Mouse (Mus musculus) limb, embryonic 12.5 days (tissue): ENCODE measurements around the gene Brca2. TPM values are rescaled to one million over a fixed set of nuclear protein-coding genes. Genes with fewer than 3 reads are reported as not detected.

Experiments used
- ATAC-seq: fragments of 200-750 bp; cut with Nextera tagmentation; 2 replicates; pipeline ENCODE4 v1.8.0; 2017; ENCODE audit warnings: low read depth, moderate TSS enrichment; ENCODE audit not compliant: insufficient number of reproducible peaks, insufficient read depth, low FRiP score, low TSS enrichment
- H3K27ac ChIP-seq: fragments of 300-500 bp; sonication (generic); 2 replicates; pipeline ENCODE4 v1.5.1; 2016; ENCODE audit warnings: mild to moderate bottlenecking, moderate library complexity
- H3K27me3 ChIP-seq: fragments of 300-500 bp; sonication (generic); 2 replicates; pipeline ENCODE4 v1.6.1; 2016; ENCODE audit warnings: mild to moderate bottlenecking, moderate library complexity
- H3K36me3 ChIP-seq: fragments of 300-500 bp; sonication (generic); 2 replicates; pipeline ENCODE4 v1.6.1; 2016; ENCODE audit warnings: mild to moderate bottlenecking, moderate library complexity
- H3K4me1 ChIP-seq: fragments of 300-500 bp; sonication (generic); replicated peaks from 2 replicates; pipeline ENCODE4 v1.6.1; 2016
- H3K4me2 ChIP-seq: fragments of 300-500 bp; sonication (generic); 2 replicates; pipeline ENCODE4 v1.6.1; 2016; ENCODE audit warnings: mild to moderate bottlenecking, moderate library complexity
- H3K4me3 ChIP-seq: fragments of 300-500 bp; sonication (generic); replicated peaks from 2 replicates; pipeline ENCODE4 v1.5.1; 2016; ENCODE audit warnings: mild to moderate bottlenecking
- H3K9ac ChIP-seq: fragments of 300-500 bp; sonication (generic); replicated peaks from 2 replicates; pipeline ENCODE4 v1.6.1; 2016; ENCODE audit warnings: mild to moderate bottlenecking, moderate library complexity
- H3K9me3 ChIP-seq: fragments of 300-500 bp; sonication (generic); 2 replicates; pipeline ENCODE4 v1.6.1; 2016; ENCODE audit warnings: mild to moderate bottlenecking, moderate library complexity
- WGBS: fragments of 180-500 bp; shearing (Covaris S2); methylation state at CpG from one replicate; pipeline ENCODE4 v1.1.7; 2016; 5-methylcytosine and 5-hydroxymethylcytosine counted together
- polyA plus RNA-seq: library from polyadenylated mRNA; unstranded; fragments of >200 nt; fragmentation: Nextera tagmentation; extraction: Ambion mirVana; gene quantifications from 2 replicates; pipeline ENCODE4 v1.2.1, GENCODE M21; 2016

Brca2 gene
- polyA plus RNA-seq, 1 experiment from 2014 or later = 35.1 TPM

GRCm38 (mm10) chr5:150566226-150566625 lies 43.8 kb downstream of the Brca2 start:
- H3K27me3 ChIP-seq = no peaks in the 10 kb centered on the region
- H3K36me3 ChIP-seq = peaks cover 76% of the 10 kb centered on the region
- ATAC-seq = no peak
- no peak overlapping the region for H3K27ac ChIP-seq
- H3K4me2 ChIP-seq = no peak overlapping the region
- H3K9ac ChIP-seq = no peak overlapping the region
- WGBS = 83% methylated on average over 3 of the region's 3 CpGs
- H3K9me3 ChIP-seq = no peaks in the 10 kb centered on the region
- no peaks in the 10 kb centered on the region for H3K4me1 ChIP-seq
- H3K4me3 ChIP-seq = no peak overlapping the region

- 88% methylated on average over 5 of the region's 5 CpGs for WGBS
- ATAC-seq = no peak
- no peak overlapping the region for H3K4me3 ChIP-seq
- H3K9ac ChIP-seq = no peak overlapping the region
- no peaks in the 10 kb centered on the region for H3K27me3 ChIP-seq
- H3K4me1 ChIP-seq = no peaks in the 10 kb centered on the region
- peaks cover 73% of the 10 kb centered on the region for H3K36me3 ChIP-seq
- H3K9me3 ChIP-seq = no peaks in the 10 kb centered on the region
- no peak overlapping the region for H3K4me2 ChIP-seq
- no peak overlapping the region for H3K27ac ChIP-seq
These were observed 44.5 kb downstream of the Brca2 start for GRCm38 (mm10) chr5:150566971-150567370.

GRCm38 (mm10) chr5:150570496-150571219 lies 48.2 kb downstream of the Brca2 start:
- WGBS = 93% methylated on average over 11 of the region's 11 CpGs
- no peaks in the 10 kb centered on the region for H3K27me3 ChIP-seq
- peaks cover 54% of the 10 kb centered on the region for H3K36me3 ChIP-seq
- no peak overlapping the region for H3K4me2 ChIP-seq
- H3K9me3 ChIP-seq = no peaks in the 10 kb centered on the region
- H3K4me3 ChIP-seq = no peak overlapping the region
- H3K4me1 ChIP-seq = no peaks in the 10 kb centered on the region
- no peak overlapping the region for H3K27ac ChIP-seq
- no peak overlapping the region for H3K9ac ChIP-seq
- ATAC-seq = no peak

GRCm38 (mm10) chr5:150574403-150574802 lies 52.0 kb downstream of the Brca2 start:
- no peak for ATAC-seq

GRCm38 (mm10) chr5:150574885-150575284 lies 52.5 kb downstream of the Brca2 start:
- Histone ChIP-seq H3K27ac (no peak overlapping the region), H3K27me3 (no peaks in the 10 kb centered on the region), H3K4me1 (peaks cover 7% of the 10 kb centered on the region; the same call in 1 of the 2 replicates), H3K9me3 (no peaks in the 10 kb centered on the region), H3K9ac (no peak overlapping the region), H3K4me3 (no peak overlapping the region), H3K36me3 (peaks cover 21% of the 10 kb centered on the region; the same call in 1 of the 2 replicates), H3K4me2 (no peak overlapping the region)
- ATAC-seq = no peak
- 82% methylated on average over 5 of the region's 5 CpGs for WGBS

More at GRCm38 (mm10) chr5:150574403-150574802, 52.0 kb downstream of the Brca2 start:
- Histone ChIP-seq H3K9ac (no peak overlapping the region), H3K9me3 (no peaks in the 10 kb centered on the region), H3K4me3 (no peak overlapping the region), H3K27me3 (no peaks in the 10 kb centered on the region), H3K4me2 (no peak overlapping the region), H3K4me1 (peaks cover 7% of the 10 kb centered on the region; the same call in 1 of the 2 replicates), H3K27ac (no peak overlapping the region), H3K36me3 (peaks cover 24% of the 10 kb centered on the region)
- 94% methylated on average over 3 of the region's 3 CpGs for WGBS

- ATAC-seq = no peak
- Histone ChIP-seq H3K9me3 (no peaks in the 10 kb centered on the region), H3K36me3 (peaks cover 9% of the 10 kb centered on the region; the same call in 1 of the 2 replicates), H3K27ac (no peak overlapping the region), H3K4me3 (no peak overlapping the region), H3K4me2 (no peak overlapping the region), H3K4me1 (peaks cover 7% of the 10 kb centered on the region; the same call in 1 of the 2 replicates), H3K27me3 (no peaks in the 10 kb centered on the region), H3K9ac (no peak overlapping the region)
- 90% methylated on average over 11 of the region's 11 CpGs for WGBS
These were observed 54.4 kb downstream of the Brca2 start for GRCm38 (mm10) chr5:150576832-150577231.

GRCm38 (mm10) chr5:150578613-150579171 lies 56.3 kb downstream of the Brca2 start:
- no peak overlapping the region for H3K27ac ChIP-seq
- no peaks in the 10 kb centered on the region for H3K36me3 ChIP-seq
- no peak overlapping the region for H3K4me3 ChIP-seq
- 64% methylated on average over 6 of the region's 6 CpGs for WGBS
- H3K9me3 ChIP-seq = no peaks in the 10 kb centered on the region
- peaks cover 7% of the 10 kb centered on the region; the same call in 1 of the 2 replicates for H3K4me1 ChIP-seq
- H3K4me2 ChIP-seq = no peak overlapping the region
- no peak for ATAC-seq
- no peak overlapping the region for H3K9ac ChIP-seq
- no peaks in the 10 kb centered on the region for H3K27me3 ChIP-seq

GRCm38 (mm10) chr5:150581180-150581579 lies 58.8 kb downstream of the Brca2 start:
- Histone ChIP-seq H3K27me3 (no peaks in the 10 kb centered on the region), H3K4me3 (no peak overlapping the region)
- WGBS = 78% methylated on average over 6 of the region's 6 CpGs

GRCm38 (mm10) chr5:150583181-150583580 lies 60.8 kb downstream of the Brca2 start:
- no peak overlapping the region for H3K27ac ChIP-seq
- no peak overlapping the region for H3K4me2 ChIP-seq
- H3K36me3 ChIP-seq = no peaks in the 10 kb centered on the region
- H3K4me3 ChIP-seq = no peak overlapping the region
- peaks cover 7% of the 10 kb centered on the region for H3K4me1 ChIP-seq
- no peak for ATAC-seq
- no peak overlapping the region for H3K9ac ChIP-seq
- H3K27me3 ChIP-seq = no peaks in the 10 kb centered on the region
- 85% methylated on average over 5 of the region's 5 CpGs for WGBS
- no peaks in the 10 kb centered on the region for H3K9me3 ChIP-seq

More at GRCm38 (mm10) chr5:150581180-150581579, 58.8 kb downstream of the Brca2 start:
- Histone ChIP-seq H3K27ac (no peak overlapping the region), H3K9me3 (no peaks in the 10 kb centered on the region), H3K9ac (no peak overlapping the region), H3K4me2 (no peak overlapping the region), H3K4me1 (peaks cover 7% of the 10 kb centered on the region), H3K36me3 (no peaks in the 10 kb centered on the region)
- no peak for ATAC-seq

GRCm38 (mm10) chr5:150583622-150584336 lies 61.3 kb downstream of the Brca2 start:
- H3K4me2 ChIP-seq = no peak overlapping the region
- no peaks in the 10 kb centered on the region for H3K9me3 ChIP-seq
- no peaks in the 10 kb centered on the region for H3K36me3 ChIP-seq
- H3K4me1 ChIP-seq = peaks cover 3% of the 10 kb centered on the region
- H3K27me3 ChIP-seq = no peaks in the 10 kb centered on the region
- no peak overlapping the region for H3K27ac ChIP-seq
- H3K9ac ChIP-seq = no peak overlapping the region
- H3K4me3 ChIP-seq = no peak overlapping the region
- no peak for ATAC-seq
- WGBS = 75% methylated on average over 5 of the region's 5 CpGs

GRCm38 (mm10) chr5:150584337-150584729 lies 61.9 kb downstream of the Brca2 start:
- H3K27me3 ChIP-seq = no peaks in the 10 kb centered on the region
- no peaks in the 10 kb centered on the region for H3K9me3 ChIP-seq
- H3K36me3 ChIP-seq = no peaks in the 10 kb centered on the region
- ATAC-seq = no peak
- no peak overlapping the region for H3K4me3 ChIP-seq
- H3K4me2 ChIP-seq = no peak overlapping the region
- WGBS = 31% methylated on average over 6 of the region's 6 CpGs
- no peak overlapping the region for H3K9ac ChIP-seq
- no peaks in the 10 kb centered on the region; the same call in 1 of the 2 replicates for H3K4me1 ChIP-seq
- H3K27ac ChIP-seq = no peak overlapping the region
